Mouse (Mus musculus): ENCODE results near the gene Gab2.

DNA sequence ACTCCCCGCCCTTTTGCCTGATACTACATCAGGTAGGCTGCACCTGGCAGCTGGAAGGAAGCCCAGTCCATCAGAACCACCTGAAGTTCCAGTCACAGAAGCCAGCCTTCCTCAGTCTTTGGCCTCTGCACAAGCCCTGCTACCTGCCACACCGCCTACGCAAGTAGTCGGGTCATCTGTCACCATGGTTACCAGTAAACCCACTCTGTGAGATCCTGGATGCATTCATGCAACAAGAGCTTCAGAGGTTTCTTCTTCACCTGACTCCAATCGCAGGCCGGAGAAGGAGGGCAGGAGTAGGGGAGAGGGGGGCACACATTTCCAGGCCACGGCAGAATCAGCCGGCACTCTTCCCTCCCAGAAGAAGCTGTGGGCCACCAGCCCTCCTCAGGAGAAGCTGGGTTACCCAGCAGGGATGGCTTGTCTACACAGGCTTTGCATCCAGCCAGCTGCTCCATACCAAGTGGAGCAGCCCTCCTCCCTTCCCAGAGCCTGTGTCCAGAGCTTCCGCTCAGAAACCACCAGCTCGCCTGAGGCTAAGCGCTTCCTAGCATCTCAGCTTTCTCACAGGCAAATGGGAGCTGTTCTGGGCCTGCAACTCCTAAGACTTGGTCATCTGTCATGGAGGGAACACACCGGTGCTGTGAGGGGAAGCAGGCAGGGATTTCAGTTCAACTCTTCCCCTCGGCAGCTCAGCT, 247.7 kb downstream of the Gab2 start:
- TF ChIP-seq CTCF (IDR thresholded peaks at IDR 0.05; ENCODE audit: low read depth) (no peak), EP300 (IDR thresholded peaks at IDR 0.05; ENCODE audit: low read depth) (no peak)

Measured in liver, postnatal 0 days (tissue).